Mouse (Mus musculus) kidney, embryonic 14.5 days (tissue): ENCODE results near the gene Sergef. TPM values are rescaled to one million over a fixed set of nuclear protein-coding genes. Genes with fewer than 3 reads are reported as not detected.

Experiments
- ATAC-seq: fragments of 200-750 bp; cut with Nextera tagmentation; 2 replicates; pipeline ENCODE4 v1.8.0; 2017; ENCODE audit warnings: moderate number of reproducible peaks, mild to moderate bottlenecking, moderate TSS enrichment, moderate library complexity; ENCODE audit not compliant: low FRiP score, low TSS enrichment
- H3K27ac ChIP-seq: fragments of 300-500 bp; sonication (generic); 2 replicates; pipeline ENCODE4 v1.5.1; 2014; ENCODE audit warnings: low read depth, mild to moderate bottlenecking, low read length, moderate library complexity, mixed read lengths
- H3K27me3 ChIP-seq: fragments of 300-500 bp; sonication (generic); 2 replicates; pipeline ENCODE4 v1.6.1; 2014; ENCODE audit warnings: mild to moderate bottlenecking, low read length; ENCODE audit not compliant: control insufficient read depth, insufficient read depth
- H3K36me3 ChIP-seq: fragments of 300-500 bp; sonication (generic); 2 replicates; pipeline ENCODE4 v1.6.1; 2014; ENCODE audit warnings: low read length, mixed read lengths; ENCODE audit not compliant: control insufficient read depth, insufficient read depth
- H3K4me1 ChIP-seq: fragments of 300-500 bp; sonication (generic); 2 replicates; pipeline ENCODE4 v1.6.1; 2014; ENCODE audit warnings: low read length, mixed read lengths; ENCODE audit not compliant: control insufficient read depth, insufficient read depth
- H3K4me2 ChIP-seq: fragments of 300-500 bp; sonication (generic); replicated peaks from 2 replicates; pipeline ENCODE4 v1.6.1; 2014; ENCODE audit warnings: low read depth, mild to moderate bottlenecking, low read length
- H3K4me3 ChIP-seq: fragments of 300-500 bp; sonication (generic); 2 replicates; pipeline ENCODE4 v1.5.1; 2014; ENCODE audit warnings: mild to moderate bottlenecking, low read length
- H3K9ac ChIP-seq: fragments of 300-500 bp; sonication (generic); 2 replicates; pipeline ENCODE4 v1.6.1; 2014; ENCODE audit warnings: low read depth, mild to moderate bottlenecking, low read length, moderate library complexity
- H3K9me3 ChIP-seq: fragments of 300-500 bp; sonication (generic); 2 replicates; pipeline ENCODE4 v1.6.1; 2016; ENCODE audit warnings: low read length; ENCODE audit not compliant: control insufficient read depth
- WGBS: fragments of 180-500 bp; shearing (Covaris S2); extraction: QIAGEN DNeasy Blood & Tissue Kit; methylation state at CpG from one replicate; pipeline ENCODE4 v1.1.7; 2014; 5-methylcytosine and 5-hydroxymethylcytosine counted together
- polyA plus RNA-seq: library from polyadenylated mRNA; unstranded; fragments of >200 nt; fragmentation: Nextera tagmentation; extraction: Ambion mirVana; gene quantifications from 2 replicates; pipeline ENCODE4 v1.2.1, GENCODE M21; 2014

Sergef gene
- polyA plus RNA-seq, 1 experiment from 2014 or later = 15.7 TPM

GRCm38 (mm10) chr7:46512792-46513191 is 126.8 kb downstream of the Sergef start:
- ATAC-seq = no peak
- H3K9ac ChIP-seq = no peak overlapping the region
- 64% methylated on average over 5 of the region's 5 CpGs for WGBS

GRCm38 (mm10) chr7:46510806-46511205 is 128.8 kb downstream of the Sergef start:
- no peak overlapping the region for H3K4me3 ChIP-seq
- no peak overlapping the region for H3K4me2 ChIP-seq
- H3K9ac ChIP-seq = no peak overlapping the region
- ATAC-seq = no peak
- H3K27ac ChIP-seq = no peak overlapping the region
- H3K4me1 ChIP-seq = no peaks in the 10 kb centered on the region
- H3K9me3 ChIP-seq = no peaks in the 10 kb centered on the region
- H3K27me3 ChIP-seq = no peaks in the 10 kb centered on the region
- no peaks in the 10 kb centered on the region for H3K36me3 ChIP-seq
- 80% methylated on average over 2 of the region's 2 CpGs for WGBS

More at GRCm38 (mm10) chr7:46512792-46513191, 126.8 kb downstream of the Sergef start:
- H3K27ac ChIP-seq = no peak overlapping the region
- H3K4me2 ChIP-seq = no peak overlapping the region
- H3K27me3 ChIP-seq = no peaks in the 10 kb centered on the region
- H3K4me1 ChIP-seq = no peaks in the 10 kb centered on the region
- H3K9me3 ChIP-seq = no peaks in the 10 kb centered on the region
- no peaks in the 10 kb centered on the region for H3K36me3 ChIP-seq
- H3K4me3 ChIP-seq = no peak overlapping the region

- no peaks in the 10 kb centered on the region for H3K36me3 ChIP-seq
- no peaks in the 10 kb centered on the region for H3K27me3 ChIP-seq
- no peak overlapping the region for H3K4me2 ChIP-seq
- 57% methylated on average over 24 of the region's 24 CpGs for WGBS
- no peak overlapping the region for H3K9ac ChIP-seq
- no peaks in the 10 kb centered on the region for H3K9me3 ChIP-seq
- no peak for ATAC-seq
- no peak overlapping the region for H3K4me3 ChIP-seq
- H3K4me1 ChIP-seq = no peaks in the 10 kb centered on the region
- no peak overlapping the region for H3K27ac ChIP-seq
Observed at GRCm38 (mm10) chr7:46509391-46510310, 130.0 kb downstream of the Sergef start.

GRCm38 (mm10) chr7:46508590-46509318 is 130.9 kb downstream of the Sergef start:
- H3K27ac ChIP-seq = no peak overlapping the region
- no peak for ATAC-seq
- H3K4me2 ChIP-seq = no peak overlapping the region
- H3K9me3 ChIP-seq = no peaks in the 10 kb centered on the region
- H3K4me1 ChIP-seq = no peaks in the 10 kb centered on the region
- no peaks in the 10 kb centered on the region for H3K36me3 ChIP-seq
- WGBS = 43% methylated on average over 12 of the region's 12 CpGs
- no peaks in the 10 kb centered on the region for H3K27me3 ChIP-seq
- H3K4me3 ChIP-seq = no peak overlapping the region
- no peak overlapping the region for H3K9ac ChIP-seq

GRCm38 (mm10) chr7:46504157-46504556 is 135.4 kb downstream of the Sergef start:
- Histone ChIP-seq H3K9ac (no peak overlapping the region), H3K4me2 (no peak overlapping the region), H3K4me3 (no peak overlapping the region), H3K27ac (no peak overlapping the region), H3K27me3 (no peaks in the 10 kb centered on the region), H3K4me1 (no peaks in the 10 kb centered on the region), H3K36me3 (no peaks in the 10 kb centered on the region), H3K9me3 (no peaks in the 10 kb centered on the region)
- WGBS = 48% methylated on average over 4 of the region's 4 CpGs
- ATAC-seq = no peak

GRCm38 (mm10) chr7:46502650-46503049 is 137.0 kb downstream of the Sergef start:
- Histone ChIP-seq H3K9me3 (no peaks in the 10 kb centered on the region), H3K9ac (no peak overlapping the region), H3K4me3 (no peak overlapping the region), H3K4me1 (no peaks in the 10 kb centered on the region), H3K36me3 (no peaks in the 10 kb centered on the region), H3K27me3 (no peaks in the 10 kb centered on the region), H3K4me2 (no peak overlapping the region), H3K27ac (no peak overlapping the region)
- 85% methylated on average over 13 of the region's 13 CpGs for WGBS
- ATAC-seq = no peak

GRCm38 (mm10) chr7:46501458-46501857 is 138.1 kb downstream of the Sergef start:
- H3K27ac ChIP-seq = no peak overlapping the region
- 79% methylated on average over 2 of the region's 2 CpGs for WGBS
- no peaks in the 10 kb centered on the region for H3K4me1 ChIP-seq
- no peak overlapping the region for H3K4me3 ChIP-seq
- no peak for ATAC-seq
- H3K27me3 ChIP-seq = no peaks in the 10 kb centered on the region
- H3K36me3 ChIP-seq = no peaks in the 10 kb centered on the region
- H3K4me2 ChIP-seq = no peak overlapping the region
- no peaks in the 10 kb centered on the region for H3K9me3 ChIP-seq
- no peak overlapping the region for H3K9ac ChIP-seq

- no peak overlapping the region for H3K4me3 ChIP-seq
- H3K9ac ChIP-seq = no peak overlapping the region
- H3K4me2 ChIP-seq = no peak overlapping the region
- no peak for ATAC-seq
- no peak overlapping the region for H3K27ac ChIP-seq
- whole genome bisulfite sequencing = 86% methylated on average over 4 of the region's 4 CpGs
- H3K36me3 ChIP-seq = no peaks in the 10 kb centered on the region
- H3K27me3 ChIP-seq = no peaks in the 10 kb centered on the region
- no peaks in the 10 kb centered on the region for H3K9me3 ChIP-seq
- no peaks in the 10 kb centered on the region for H3K4me1 ChIP-seq
Observed at GRCm38 (mm10) chr7:46499561-46499960, 140.0 kb downstream of the Sergef start.

- Histone ChIP-seq H3K9ac (no peak overlapping the region), H3K27ac (no peak overlapping the region), H3K4me2 (no peak overlapping the region), H3K9me3 (no peaks in the 10 kb centered on the region), H3K27me3 (no peaks in the 10 kb centered on the region), H3K4me3 (no peak overlapping the region), H3K36me3 (no peaks in the 10 kb centered on the region), H3K4me1 (0 out of 2 replicates have a peak, but pooled peaks cover 5% of the 10 kb centered on the region)
- no peak for ATAC-seq
- 50% methylated on average over 14 of the region's 14 CpGs for WGBS
Observed at GRCm38 (mm10) chr7:46492134-46492678, 147.4 kb downstream of the Sergef start.
